Mouse (Mus musculus): ENCODE results near the gene Idnk. TPM values are rescaled to one million over a fixed set of nuclear protein-coding genes. Genes with fewer than 3 reads are reported as not detected.

Idnk gene
- polyA plus RNA-seq, 1 experiment: 36.8 TPM

Other genes with a start within 250 kb of the Idnk start
- 0.19 and 0.49 TPM in 2 replicates for gene Spock1, start 249.3 kb upstream of the Idnk start, polyA plus RNA-seq (2012; rRNA removed)
- 0.27 and 0.48 TPM in 2 replicates for gene Klhl3, start 44.1 kb upstream of the Idnk start, polyA plus RNA-seq (2012; rRNA removed)
- 34.9 and 41.4 TPM in 2 replicates for gene Hnrnpa0, start 29.1 kb upstream of the Idnk start, polyA plus RNA-seq (2012; rRNA removed)
- gene Ubqln1, start 58.0 kb downstream of the Idnk start, polyA plus RNA-seq (2012; rRNA removed): 100 and 122 TPM in 2 replicates
- gene Gkap1, start 118.0 kb downstream of the Idnk start, polyA plus RNA-seq (2012; rRNA removed): 1.8 and 1.9 TPM in 2 replicates
- 0.14 and 0.53 TPM in 2 replicates for gene Kif27, start 201.5 kb downstream of the Idnk start, polyA plus RNA-seq (2012; rRNA removed)
- 56.0 and 92.3 TPM in 2 replicates for gene 2210016F16Rik, start 227.6 kb downstream of the Idnk start, polyA plus RNA-seq (2012; rRNA removed)
- gene Rmi1, start 244.6 kb downstream of the Idnk start, polyA plus RNA-seq (2012; rRNA removed): 4.1 and 7.8 TPM in 2 replicates
- gene Hnrnpk, start 245.7 kb downstream of the Idnk start, polyA plus RNA-seq (2012; rRNA removed): 189 and 218 TPM in 2 replicates